Mouse (Mus musculus) MEL (cell line): ENCODE data around the gene Il15ra. TPM values are rescaled to one million over a fixed set of nuclear protein-coding genes. Genes with fewer than 3 reads are reported as not detected.

ENCODE experiments used
- DNase-seq: peaks from one replicate; pipeline ENCODE4 v3.0.0; 2011; ENCODE audit warnings: low read depth, low spot score
- H3K27ac ChIP-seq: 2 replicates; pipeline ENCODE4 v1.5.1; 2012; ENCODE audit warnings: low read depth, mild to moderate bottlenecking, control low read depth, low read length, moderate library complexity; ENCODE audit not compliant: control insufficient read depth
- H3K27me3 ChIP-seq, 2 experiments: fragments of 150-350 bp in 1 of 2; sonication (generic) in 1 of 2; 2 replicates each; pipeline ENCODE4 v1.6.1; 2012; ENCODE audit warnings: low read length in 2 of 2, mild to moderate bottlenecking in 2 of 2, improper control_type of control experiment in 1 of 2, moderate library complexity in 1 of 2; ENCODE audit not compliant: insufficient read depth in 2 of 2, control insufficient read depth in 1 of 2
- H3K36me3 ChIP-seq, 2 experiments: 2 replicates each; pipeline ENCODE4 v1.6.1; 2012 to 2014; ENCODE audit warnings: low read length in 2 of 2, improper control_type of control experiment in 1 of 2, inconsistent platforms in 1 of 2, mild to moderate bottlenecking in 1 of 2; ENCODE audit not compliant: insufficient read depth in 2 of 2, control insufficient read depth in 1 of 2
- H3K4me1 ChIP-seq, 2 experiments: fragments of 150-350 bp in 1 of 2; sonication (generic) in 1 of 2; 2 replicates each; pipeline ENCODE4 v1.6.1; 2012; ENCODE audit warnings: low read length in 2 of 2, improper control_type of control experiment in 1 of 2, mild to moderate bottlenecking in 1 of 2; ENCODE audit not compliant: insufficient read depth in 2 of 2, control insufficient read depth in 1 of 2
- H3K4me3 ChIP-seq, 2 experiments: fragments of 150-350 bp in 1 of 2; sonication (generic) in 1 of 2; 2 replicates each; pipeline ENCODE4 v1.5.1; 2012; ENCODE audit warnings: low read depth in 2 of 2, low read length in 2 of 2, mild to moderate bottlenecking in 2 of 2, moderate library complexity in 2 of 2, control low read depth in 1 of 2, improper control_type of control experiment in 1 of 2; ENCODE audit not compliant: control insufficient read depth in 1 of 2, insufficient read depth in 1 of 2
- H3K79me2 ChIP-seq: 2 replicates; pipeline ENCODE4 v1.6.1; 2012; ENCODE audit warnings: mild to moderate bottlenecking, low read length, moderate library complexity; ENCODE audit not compliant: control insufficient read depth, poor library complexity, insufficient read depth
- H3K9ac ChIP-seq: 2 replicates; pipeline ENCODE4 v1.6.1; 2012; ENCODE audit warnings: low read depth, mild to moderate bottlenecking, control low read depth, low read length, moderate library complexity; ENCODE audit not compliant: control insufficient read depth, poor library complexity, severe bottlenecking
- H3K9me3 ChIP-seq: fragments of 150-350 bp; sonication (generic); replicated peaks from 2 replicates; pipeline ENCODE4 v1.6.1; 2012; ENCODE audit warnings: mild to moderate bottlenecking, low read length, improper control_type of control experiment, moderate library complexity; ENCODE audit not compliant: insufficient read depth
- CHD1 ChIP-seq: IDR thresholded peaks from 2 replicates; pipeline ENCODE4 v1.6.1; 2012; ENCODE audit warnings: low read depth, mild to moderate bottlenecking, inconsistent platforms, low read length, improper control_type of control experiment
- CTCF ChIP-seq, 3 experiments: IDR thresholded peaks in 2 of 3; conservative IDR thresholded peaks in 1 of 3; 2 replicates each; pipeline ENCODE4 v1.5.1; 2011 to 2012; ENCODE audit warnings: low read length in 3 of 3, low read depth in 2 of 3, mild to moderate bottlenecking in 2 of 3, improper control_type of control experiment in 1 of 3, inconsistent platforms in 1 of 3, mixed read lengths in 1 of 3, moderate library complexity in 1 of 3; ENCODE audit not compliant: control insufficient read depth in 1 of 3, insufficient read depth in 1 of 3, poor library complexity in 1 of 3, severe bottlenecking in 1 of 3
- E2F4 ChIP-seq: IDR thresholded peaks from 2 replicates; pipeline ENCODE4 v1.6.1; 2011; ENCODE audit warnings: low read depth, low read length, improper control_type of control experiment, borderline replicate concordance
- ELF1 ChIP-seq: IDR thresholded peaks from 2 replicates; pipeline ENCODE4 v1.6.1; 2014; ENCODE audit warnings: low read depth, mild to moderate bottlenecking, inconsistent platforms, low read length, improper control_type of control experiment, moderate library complexity
- EP300 ChIP-seq, 2 experiments: IDR thresholded peaks; 2 replicates each; pipeline ENCODE4 v1.6.1; 2011; ENCODE audit warnings: improper control_type of control experiment in 2 of 2, low read length in 2 of 2, low read depth in 1 of 2, mild to moderate bottlenecking in 1 of 2
- ETS1 ChIP-seq: IDR thresholded peaks from 2 replicates; pipeline ENCODE4 v1.6.1; 2012; ENCODE audit warnings: low read depth, mild to moderate bottlenecking, inconsistent platforms, low read length, improper control_type of control experiment, moderate library complexity
- GABPA ChIP-seq: IDR thresholded peaks from 2 replicates; pipeline ENCODE4 v1.6.1; 2012; ENCODE audit warnings: low read depth, mild to moderate bottlenecking, inconsistent platforms, low read length, improper control_type of control experiment, moderate library complexity
- GATA1 ChIP-seq: IDR thresholded peaks from 2 replicates; pipeline ENCODE4 v1.6.1; 2011; ENCODE audit warnings: low read depth, low read length, improper control_type of control experiment
- JUND ChIP-seq: IDR thresholded peaks from 2 replicates; pipeline ENCODE4 v1.6.1; 2011; ENCODE audit warnings: low read depth, mild to moderate bottlenecking, improper control_type of control experiment, low read length
- MAZ ChIP-seq: IDR thresholded peaks from 2 replicates; pipeline ENCODE4 v1.6.1; 2012; ENCODE audit warnings: low read depth, mild to moderate bottlenecking, inconsistent platforms, low read length, improper control_type of control experiment
- MEF2A ChIP-seq: IDR thresholded peaks from 2 replicates; pipeline ENCODE4 v1.6.1; 2014; ENCODE audit warnings: low read depth, mild to moderate bottlenecking, inconsistent platforms, low read length, improper control_type of control experiment; ENCODE audit not compliant: poor library complexity, insufficient replicate concordance, severe bottlenecking; ENCODE audit errors: extremely low read depth
- MXI1 ChIP-seq: IDR thresholded peaks from 2 replicates; pipeline ENCODE4 v1.6.1; 2011; ENCODE audit warnings: mild to moderate bottlenecking, low read depth, low read length, improper control_type of control experiment
- MYC ChIP-seq: IDR thresholded peaks from 2 replicates; pipeline ENCODE4 v1.6.1; 2011; ENCODE audit warnings: low read depth, mild to moderate bottlenecking, low read length, improper control_type of control experiment, moderate library complexity
- NELFE ChIP-seq: IDR thresholded peaks from 2 replicates; pipeline ENCODE4 v1.6.1; 2011; ENCODE audit warnings: low read depth, low read length, improper control_type of control experiment
- NRF1 ChIP-seq: IDR thresholded peaks from 2 replicates; pipeline ENCODE4 v1.6.1; 2014; ENCODE audit warnings: low read depth, mild to moderate bottlenecking, inconsistent platforms, low read length, improper control_type of control experiment, moderate library complexity; ENCODE audit not compliant: poor library complexity, insufficient read depth, severe bottlenecking
- POLR2AphosphoS2 ChIP-seq: IDR thresholded peaks from 2 replicates; pipeline ENCODE4 v1.6.1; 2011; ENCODE audit warnings: low read length, improper control_type of control experiment
- POLR2AphosphoS5 ChIP-seq: IDR thresholded peaks from 2 replicates; pipeline ENCODE4 v1.6.1; 2012; ENCODE audit warnings: low read depth, borderline replicate concordance, mild to moderate bottlenecking, inconsistent platforms, low read length, moderate library complexity, mixed read lengths
- RAD21 ChIP-seq: IDR thresholded peaks from 2 replicates; pipeline ENCODE4 v1.6.1; 2011; ENCODE audit warnings: mild to moderate bottlenecking, low read depth, low read length, improper control_type of control experiment
- RCOR1 ChIP-seq: IDR thresholded peaks from 2 replicates; pipeline ENCODE4 v1.6.1; 2012; ENCODE audit warnings: low read depth, mild to moderate bottlenecking, inconsistent platforms, low read length, improper control_type of control experiment
- SIN3A ChIP-seq: IDR thresholded peaks from 2 replicates; pipeline ENCODE4 v1.6.1; 2012; ENCODE audit warnings: low read length, improper control_type of control experiment, inconsistent platforms
- TBP ChIP-seq: IDR thresholded peaks from 2 replicates; pipeline ENCODE4 v1.8.0; 2011; ENCODE audit warnings: low read depth, low read length, improper control_type of control experiment
- USF1 ChIP-seq: IDR thresholded peaks from 2 replicates; pipeline ENCODE4 v1.6.1; 2014; ENCODE audit warnings: low read depth, mild to moderate bottlenecking, inconsistent platforms, low read length, improper control_type of control experiment, moderate library complexity
- ZNF384 ChIP-seq: IDR thresholded peaks from 2 replicates; pipeline ENCODE4 v1.6.1; 2012; ENCODE audit warnings: low read depth, mild to moderate bottlenecking, inconsistent platforms, low read length, improper control_type of control experiment
- polyA plus RNA-seq, 2 experiments: library from polyadenylated mRNA; stranded (reverse) in 1 of 2; unstranded in 1 of 2; fragments of >175 nt in 1 of 2; fragments of >200 nt in 1 of 2; gene quantifications; 2 replicates each; pipeline versions ENCODE4 v1.2.1 to v1.2.4; 2012; ENCODE audit warnings: low replicate concordance in 2 of 2, low read depth in 1 of 2; ENCODE audit not compliant: insufficient read length in 2 of 2, insufficient read depth in 1 of 2, missing spikeins in 1 of 2
- total RNA-seq: library from RNA; depleted of rRNA; stranded (reverse); fragments of 300-350 nt; gene quantifications from 2 replicates; pipeline ENCODE4 v1.2.3, GENCODE M21; 2012

Il15ra gene
- total and polyA plus RNA-seq, 3 experiments: 0.50 to 0.95 TPM; not detected in 1

DNA sequence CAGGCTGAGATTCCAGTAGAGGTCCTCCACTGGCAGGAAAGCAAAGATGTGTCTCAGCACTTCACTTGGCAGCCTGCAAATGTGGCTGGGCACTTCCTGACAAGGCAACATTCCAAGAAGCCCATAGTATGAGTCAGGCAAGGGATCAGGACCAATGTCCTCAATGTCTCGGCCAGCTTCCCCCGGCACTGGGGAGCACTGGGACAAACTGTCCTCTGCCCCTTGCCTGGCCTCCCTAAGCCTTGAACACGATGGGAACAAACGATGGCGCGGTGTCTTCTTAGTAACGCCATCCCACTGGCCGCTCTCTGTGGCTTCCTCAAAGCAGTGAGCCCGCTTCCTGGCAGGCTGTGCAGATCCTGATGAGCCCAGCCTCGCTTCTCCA is 62.1 kb downstream of the Il15ra start:
- Histone ChIP-seq H3K9me3 (no peaks in the 10 kb centered on the region), H3K36me3 (peaks cover 2 to 8% of the 10 kb centered on the region in 2 experiments; a peak in 3 of 4 replicates), H3K9ac (no peak overlapping the region), H3K27ac (no peak overlapping the region), H3K27me3 (no peaks in the 10 kb centered on the region), H3K4me1 (no peaks in the 10 kb centered on the region), H3K4me3 (no peak overlapping the region), H3K79me2 (peaks cover 2% of the 10 kb centered on the region; the same call in 1 of the 2 replicates)
- DNase-seq: no peak
- TF ChIP-seq RCOR1 (no peak), MXI1 (no peak), ETS1 (no peak), TBP (no peak), CTCF (IDR thresholded peaks at IDR 0.05 in 2 of 3, conservative IDR thresholded peaks at IDR 0.05 in 1 of 3; ENCODE audit: control insufficient read depth in 1 of 3, insufficient read depth in 1 of 3, low read depth in 2 of 3, low read length in 3 of 3, poor library complexity in 1 of 3, severe bottlenecking in 1 of 3) (no peak), JUND (no peak), RAD21 (no peak), NRF1 (no peak), USF1 (no peak), NELFE (no peak), CHD1 (no peak), MYC (no peak), ELF1 (no peak), GATA1 (no peak), MAZ (no peak), GABPA (no peak), POLR2AphosphoS2 (no peak)

DNA sequence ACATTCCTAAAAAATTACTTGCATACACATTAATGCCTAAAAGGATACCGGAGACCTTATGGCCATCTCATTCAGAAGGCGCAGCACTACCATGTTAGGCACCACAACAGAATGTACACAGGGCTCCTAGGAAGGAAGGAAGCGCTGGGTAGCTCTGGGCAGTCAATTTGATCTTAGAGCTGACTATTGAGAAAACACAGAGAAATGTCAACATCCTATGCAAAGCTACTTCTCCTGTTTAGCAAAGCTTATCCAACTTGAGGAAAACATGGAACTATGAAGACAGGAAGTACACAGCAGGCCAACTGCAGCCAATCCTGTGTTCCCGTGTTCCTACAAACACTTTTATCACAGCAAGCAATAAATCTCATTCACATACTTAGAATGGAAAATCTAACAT is 66.6 kb downstream of the Il15ra start:
- H3K9me3 ChIP-seq: no peaks in the 10 kb centered on the region
- H3K4me3 ChIP-seq: no peak overlapping the region
- H3K36me3 ChIP-seq: peaks cover 3 to 4% of the 10 kb centered on the region in 2 experiments
- H3K79me2 ChIP-seq: peaks cover 4% of the 10 kb centered on the region; the same call in 1 of the 2 replicates
- no peak overlapping the region for H3K9ac ChIP-seq
- no peaks in the 10 kb centered on the region for H3K4me1 ChIP-seq
- no peak for TF ChIP-seq MXI1
- no peak for TF ChIP-seq POLR2AphosphoS5
- no peak for TF ChIP-seq MEF2A
- no peak for TF ChIP-seq TBP
- no peak for TF ChIP-seq ZNF384
- no peak for TF ChIP-seq POLR2AphosphoS2
- TF ChIP-seq RAD21: no peak
- TF ChIP-seq E2F4: no peak
- TF ChIP-seq EP300 (IDR thresholded peaks at IDR 0.05; ENCODE audit: low read depth in 1 of 2, low read length in 2 of 2): no peak
- TF ChIP-seq SIN3A: no peak
- TF ChIP-seq USF1: no peak
- TF ChIP-seq RCOR1: no peak
- no peak for TF ChIP-seq ETS1
- no peak overlapping the region for H3K27ac ChIP-seq
- DNase-seq: no peak
- H3K27me3 ChIP-seq: no peaks in the 10 kb centered on the region
